9 mouse cellular contexts compared by ENCODE assay signal in the genomic region with DNA sequence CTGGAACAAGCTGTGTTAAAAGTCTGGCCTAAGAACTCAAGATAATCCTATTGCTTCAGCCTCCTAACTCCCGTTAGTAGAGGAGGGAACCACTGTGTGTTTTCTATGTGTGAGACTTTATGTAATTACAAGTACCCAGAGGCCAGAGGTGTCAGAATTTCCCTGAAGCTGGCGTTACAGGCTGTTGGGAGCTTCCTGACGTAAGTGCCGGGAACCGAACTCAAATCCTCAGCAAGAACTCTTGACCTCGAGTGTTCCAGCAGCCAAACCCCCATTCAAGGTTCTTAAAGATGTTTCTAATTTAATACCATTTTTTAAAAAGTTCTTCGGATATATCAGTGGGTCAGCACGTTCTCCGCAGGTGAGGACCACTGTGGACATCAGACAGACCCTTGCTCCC. TPM values are rescaled to one million over a fixed set of nuclear protein-coding genes. Genes with fewer than 3 reads are reported as not detected.
DNase-seq lines count a peak whose midpoint lies in the region; ATAC-seq and TF ChIP-seq lines count a peak whose summit lies in the region.
"Had no signal": no experiment of that assay in that cellular context is flagged by ENCODE, and none has a peak within 500 bp of the region (broad histone marks: within the 10 kb centered on the region; RNA-seq: fewer than 3 reads in every experiment).

No protein-coding gene starts in this region.

- H3K4me3 ChIP-seq in kidney, embryonic 14.5 days (ENCODE audit: low read length), result peak overlapping the region; percentile 83
- peak overlapping the region; percentile 81 for H3K4me3 ChIP-seq in cortical plate, adult 2 months (ENCODE audit: insufficient read depth, low read length)
- H3K4me3 ChIP-seq in hindbrain, embryonic 14.5 days (replicated peaks; ENCODE audit: low read length), result peak overlapping the region; percentile 83
- H3K4me3 ChIP-seq in midbrain, embryonic 14.5 days (replicated peaks; ENCODE audit: low read depth, low read length), result peak overlapping the region; percentile 91

- H3K4me1 ChIP-seq in kidney, embryonic 14.5 days (ENCODE audit: control insufficient read depth, insufficient read depth, low read length), result peaks cover 34% of the 10 kb centered on the region
- peaks cover 10% of the 10 kb centered on the region; the same call in 1 of the 2 replicates for H3K4me1 ChIP-seq in cortical plate, adult 2 months (ENCODE audit: control insufficient read depth, insufficient read depth, low read length)
- peaks cover 33% of the 10 kb centered on the region for H3K4me1 ChIP-seq in hindbrain, embryonic 14.5 days (replicated peaks; ENCODE audit: control insufficient read depth, insufficient read depth, low read length)
- peaks cover 30% of the 10 kb centered on the region for H3K4me1 ChIP-seq in midbrain, embryonic 14.5 days (ENCODE audit: control insufficient read depth, insufficient read depth, low read length)

- H3K27ac ChIP-seq in kidney, embryonic 14.5 days (ENCODE audit: low read depth, low read length), result no peak overlapping the region
- H3K27ac ChIP-seq in cortical plate, adult 2 months (ENCODE audit: insufficient read depth, low read length), result no peak overlapping the region
- H3K27ac ChIP-seq in hindbrain, embryonic 14.5 days, result no peak overlapping the region
- H3K27ac ChIP-seq in midbrain, embryonic 14.5 days (replicated peaks; ENCODE audit: low read depth, low read length), result peak overlapping the region; percentile 97; the same call in 1 of the 2 replicates

- ATAC-seq in kidney, embryonic 14.5 days (ENCODE audit: low FRiP score, low TSS enrichment), result no peak
- ATAC-seq in hindbrain, embryonic 14.5 days (ENCODE audit: low FRiP score), result no peak
- no peak for ATAC-seq in midbrain, embryonic 14.5 days (ENCODE audit: low FRiP score, low TSS enrichment)
- ATAC-seq in erythroblast, adult 5-6 weeks (replicated peaks; ENCODE audit: low FRiP score, poor library complexity, severe bottlenecking), result no peak
- no peak for ATAC-seq in monocyte, adult 5-6 weeks (replicated peaks; ENCODE audit: insufficient number of reproducible peaks, low FRiP score, low TSS enrichment, poor library complexity, severe bottlenecking)

- H3K4me2 ChIP-seq in kidney, embryonic 14.5 days (replicated peaks; ENCODE audit: low read depth, low read length), result peak overlapping the region; percentile 91
- peak overlapping the region; percentile 93 for H3K4me2 ChIP-seq in hindbrain, embryonic 14.5 days (replicated peaks)
- H3K4me2 ChIP-seq in midbrain, embryonic 14.5 days (ENCODE audit: low read length), result peak overlapping the region; percentile 90

- no peak for DNase-seq in kidney, postnatal 10 days
- no peak for DNase-seq in hindbrain, embryonic 14.5 days (ENCODE audit: low spot score)
- peak; percentile 21 for DNase-seq in midbrain, embryonic 14.5 days
- DNase-seq in gastrocnemius, postnatal 10 days, result no peak

- WGBS in kidney, embryonic 14.5 days, result 12% methylated on average over 9 of the region's 9 CpGs
- 12% methylated on average over 9 of the region's 9 CpGs for WGBS in hindbrain, embryonic 14.5 days
- WGBS in midbrain, embryonic 14.5 days, result 13% methylated on average over 9 of the region's 9 CpGs

- no peak for TF ChIP-seq CTCF in cortical plate, adult 2 months (IDR thresholded peaks at IDR 0.05; ENCODE audit: extremely low read depth, insufficient read depth, low read length)

- no peaks in the 10 kb centered on the region for H3K27me3 ChIP-seq in kidney, embryonic 14.5 days (ENCODE audit: control insufficient read depth, insufficient read depth, low read length)
- H3K27me3 ChIP-seq in hindbrain, embryonic 14.5 days (ENCODE audit: control insufficient read depth, insufficient read depth, low read length), result no peaks in the 10 kb centered on the region
- H3K27me3 ChIP-seq in midbrain, embryonic 14.5 days (ENCODE audit: control insufficient read depth, insufficient read depth, low read length), result no peaks in the 10 kb centered on the region

- 0 out of 2 replicates have a peak overlapping the region, but pooled peaks have one; percentile 93 for H3K9ac ChIP-seq in kidney, embryonic 14.5 days (ENCODE audit: low read depth, low read length)
- no peak overlapping the region; the same call in 1 of the 2 replicates for H3K9ac ChIP-seq in hindbrain, embryonic 14.5 days
- H3K9ac ChIP-seq in midbrain, embryonic 14.5 days (replicated peaks; ENCODE audit: low read length), result no peak overlapping the region; the same call in 1 of the 2 replicates

- no peaks in the 10 kb centered on the region for H3K9me3 ChIP-seq in kidney, embryonic 14.5 days (ENCODE audit: control insufficient read depth, low read length)
- H3K9me3 ChIP-seq in hindbrain, embryonic 14.5 days (ENCODE audit: control insufficient read depth, low read length), result no peaks in the 10 kb centered on the region
- H3K9me3 ChIP-seq in midbrain, embryonic 14.5 days (ENCODE audit: control insufficient read depth, low read length), result no peaks in the 10 kb centered on the region

- H3K36me3 ChIP-seq in kidney, embryonic 14.5 days (ENCODE audit: control insufficient read depth, insufficient read depth, low read length), result no peaks in the 10 kb centered on the region
- H3K36me3 ChIP-seq in hindbrain, embryonic 14.5 days (replicated peaks; ENCODE audit: control insufficient read depth, insufficient read depth), result no peaks in the 10 kb centered on the region
- no peaks in the 10 kb centered on the region for H3K36me3 ChIP-seq in midbrain, embryonic 14.5 days (ENCODE audit: control insufficient read depth, insufficient read depth, low read length)
- H3K36me3 ChIP-seq: G1E had no signal

- TF ChIP-seq POLR2A in cortical plate, adult 2 months (IDR thresholded peaks at IDR 0.05; ENCODE audit: extremely low read depth, insufficient read depth, low read length), result no peak

RNA-seq across cellular contexts. Expression of a gene that starts 0.4 kb away (rescaled TPM):
- polyA plus RNA-seq in kidney, embryonic 14.5 days (2014; fragmentation: Nextera tagmentation; extraction: Ambion mirVana), result 11.5 and 13.0 TPM in 2 replicates
- polyA plus RNA-seq in cortical plate, adult 2 months (2012; rRNA removed), result 20.6 and 21.5 TPM in 2 replicates
- polyA plus RNA-seq in hindbrain, embryonic 14.5 days (2014; fragmentation: Nextera tagmentation; extraction: Ambion mirVana), result 25.7 and 28.5 TPM in 2 replicates
- 27.1 and 29.5 TPM in 2 replicates for polyA plus RNA-seq in midbrain, embryonic 14.5 days (2014; fragmentation: Nextera tagmentation; extraction: Ambion mirVana)
- total RNA-seq in gastrocnemius, postnatal 10 days (2021), result 10 to 100 TPM in 1 of 2 experiments, 1 to 10 TPM in 1; 9.8 to 17.0 TPM
- total RNA-seq in erythroblast, adult 5-6 weeks (2015; ENCODE audit: low replicate concordance), result not detected in 2 replicates
- total RNA-seq in erythroblast, adult 5-6 weeks (2017; ENCODE audit: low replicate concordance), result not detected in 2 replicates
- not detected in 3 replicates for total RNA-seq in monocyte, adult 5-6 weeks (2017)
- polyA plus RNA-seq: G1E had no signal

RNA-seq across cellular contexts. Expression of a gene that starts 13.7 kb away (rescaled TPM):
- 2.3 and 4.4 TPM in 2 replicates for polyA plus RNA-seq in kidney, embryonic 14.5 days (2014; fragmentation: Nextera tagmentation; extraction: Ambion mirVana)
- 102 and 103 TPM in 2 replicates for polyA plus RNA-seq in cortical plate, adult 2 months (2012; rRNA removed)
- polyA plus RNA-seq in hindbrain, embryonic 14.5 days (2014; fragmentation: Nextera tagmentation; extraction: Ambion mirVana), result 44.5 and 50.2 TPM in 2 replicates
- polyA plus RNA-seq in midbrain, embryonic 14.5 days (2014; fragmentation: Nextera tagmentation; extraction: Ambion mirVana), result 43.3 and 52.6 TPM in 2 replicates
- 1 to 10 TPM; 5.7 to 6.1 TPM for total RNA-seq in gastrocnemius, postnatal 10 days (2021)
- 1.2 and 5.2 TPM in 2 replicates for total RNA-seq in erythroblast, adult 5-6 weeks (2015; ENCODE audit: low replicate concordance)
- total RNA-seq in erythroblast, adult 5-6 weeks (2017; ENCODE audit: low replicate concordance), result 0.26 TPM in 1 of 2 replicates, not detected in the other
- 4.7 to 13.4 TPM (median 7.5 TPM) in 3 replicates for total RNA-seq in monocyte, adult 5-6 weeks (2017)
- total RNA-seq: G1E had no signal

RNA-seq across cellular contexts. Expression of a gene that starts 22.3 kb away (rescaled TPM):
- 235 and 261 TPM in 2 replicates for polyA plus RNA-seq in kidney, embryonic 14.5 days (2014; fragmentation: Nextera tagmentation; extraction: Ambion mirVana)
- 121 and 124 TPM in 2 replicates for polyA plus RNA-seq in cortical plate, adult 2 months (2012; rRNA removed)
- 196 and 222 TPM in 2 replicates for polyA plus RNA-seq in hindbrain, embryonic 14.5 days (2014; fragmentation: Nextera tagmentation; extraction: Ambion mirVana)
- 222 and 223 TPM in 2 replicates for polyA plus RNA-seq in midbrain, embryonic 14.5 days (2014; fragmentation: Nextera tagmentation; extraction: Ambion mirVana)
- total RNA-seq in gastrocnemius, postnatal 10 days (2021), result 100 to 1,000 TPM in 1 of 2 experiments, 10 to 100 TPM in 1; 89.1 to 100 TPM
- 19.2 and 34.4 TPM in 2 replicates for total RNA-seq in erythroblast, adult 5-6 weeks (2015; ENCODE audit: low replicate concordance)
- 18.0 and 23.0 TPM in 2 replicates for total RNA-seq in erythroblast, adult 5-6 weeks (2017; ENCODE audit: low replicate concordance)
- 57.9 to 84.5 TPM (median 60.9 TPM) in 3 replicates for total RNA-seq in monocyte, adult 5-6 weeks (2017)

RNA-seq across cellular contexts. Expression of a gene that starts 38.5 kb away (rescaled TPM):
- polyA plus RNA-seq in kidney, embryonic 14.5 days (2014; fragmentation: Nextera tagmentation; extraction: Ambion mirVana), result 962 and 1,151 TPM in 2 replicates
- polyA plus RNA-seq in cortical plate, adult 2 months (2012; rRNA removed), result 720 and 722 TPM in 2 replicates
- polyA plus RNA-seq in hindbrain, embryonic 14.5 days (2014; fragmentation: Nextera tagmentation; extraction: Ambion mirVana), result 897 and 1,000 TPM in 2 replicates
- polyA plus RNA-seq in midbrain, embryonic 14.5 days (2014; fragmentation: Nextera tagmentation; extraction: Ambion mirVana), result 838 and 924 TPM in 2 replicates
- total RNA-seq in gastrocnemius, postnatal 10 days (2021), result 1,000 to 10,000 TPM; 1,026 to 1,088 TPM
- total RNA-seq in erythroblast, adult 5-6 weeks (2015; ENCODE audit: low replicate concordance), result 282 and 306 TPM in 2 replicates
- total RNA-seq in erythroblast, adult 5-6 weeks (2017; ENCODE audit: low replicate concordance), result 240 and 279 TPM in 2 replicates
- total RNA-seq in monocyte, adult 5-6 weeks (2017), result 553 to 728 TPM (median 631 TPM) in 3 replicates

RNA-seq across cellular contexts. Expression of a gene that starts 38.7 kb away (rescaled TPM):
- 22.7 and 23.9 TPM in 2 replicates for polyA plus RNA-seq in kidney, embryonic 14.5 days (2014; fragmentation: Nextera tagmentation; extraction: Ambion mirVana)
- 75.0 and 81.1 TPM in 2 replicates for polyA plus RNA-seq in cortical plate, adult 2 months (2012; rRNA removed)
- polyA plus RNA-seq in hindbrain, embryonic 14.5 days (2014; fragmentation: Nextera tagmentation; extraction: Ambion mirVana), result 31.3 and 32.3 TPM in 2 replicates
- 37.3 and 41.6 TPM in 2 replicates for polyA plus RNA-seq in midbrain, embryonic 14.5 days (2014; fragmentation: Nextera tagmentation; extraction: Ambion mirVana)
- 10 to 100 TPM; 16.2 to 19.4 TPM for total RNA-seq in gastrocnemius, postnatal 10 days (2021)
- total RNA-seq in erythroblast, adult 5-6 weeks (2015; ENCODE audit: low replicate concordance), result 2.1 and 5.9 TPM in 2 replicates
- 2.8 and 8.3 TPM in 2 replicates for total RNA-seq in erythroblast, adult 5-6 weeks (2017; ENCODE audit: low replicate concordance)
- total RNA-seq in monocyte, adult 5-6 weeks (2017), result 20.7 to 29.6 TPM (median 24.3 TPM) in 3 replicates
